Mouse (Mus musculus): ENCODE measurements around the gene Cmya5. TPM values are rescaled to one million over a fixed set of nuclear protein-coding genes. Genes with fewer than 3 reads are reported as not detected.

Cmya5 gene
- total RNA-seq, 2 experiments from 2014 or later: not detected

DNA sequence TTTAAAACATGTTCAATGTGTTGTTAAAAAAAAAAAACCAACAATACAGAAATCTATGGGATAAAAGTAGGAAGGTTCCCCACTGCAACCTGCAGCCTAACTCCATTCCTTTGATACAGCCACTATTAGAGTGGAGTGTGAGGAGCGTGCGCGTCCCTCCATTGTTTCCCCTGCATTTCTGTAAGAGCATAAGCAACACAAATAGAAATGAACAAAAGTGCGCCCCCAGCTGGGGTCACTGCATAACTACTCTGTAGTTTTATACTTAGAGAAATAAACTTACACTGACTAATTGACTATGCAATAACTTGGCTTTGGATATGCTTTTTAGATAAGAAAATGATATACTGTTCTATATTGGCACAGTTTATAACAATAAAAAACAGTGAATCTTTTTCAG is 75.0 kb downstream of the Cmya5 start:
- ATAC-seq (replicated peaks; ENCODE audit: poor library complexity): 0 out of 2 replicates have a peak, but pooled peaks have one; percentile 39

DNA sequence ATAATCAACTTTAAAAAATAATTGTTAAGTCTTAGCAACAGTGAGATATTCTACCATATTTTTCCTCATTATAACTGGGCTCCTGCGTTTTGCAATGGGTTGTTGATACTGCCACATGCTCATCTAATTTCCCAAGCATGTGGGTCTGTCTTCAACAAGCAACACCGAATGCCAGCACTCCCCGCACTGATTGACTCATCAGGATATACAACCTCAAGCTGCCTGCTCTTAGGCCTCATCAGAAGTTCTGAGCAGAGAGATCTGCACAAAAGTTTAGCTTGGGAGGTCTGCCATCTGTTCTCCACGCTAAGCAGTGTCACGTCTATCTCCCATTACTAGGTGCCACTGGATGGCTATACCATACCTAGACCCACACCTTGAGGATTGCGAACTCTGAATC is 76.2 kb downstream of the Cmya5 start:
- ATAC-seq (replicated peaks; ENCODE audit: poor library complexity): no peak

DNA sequence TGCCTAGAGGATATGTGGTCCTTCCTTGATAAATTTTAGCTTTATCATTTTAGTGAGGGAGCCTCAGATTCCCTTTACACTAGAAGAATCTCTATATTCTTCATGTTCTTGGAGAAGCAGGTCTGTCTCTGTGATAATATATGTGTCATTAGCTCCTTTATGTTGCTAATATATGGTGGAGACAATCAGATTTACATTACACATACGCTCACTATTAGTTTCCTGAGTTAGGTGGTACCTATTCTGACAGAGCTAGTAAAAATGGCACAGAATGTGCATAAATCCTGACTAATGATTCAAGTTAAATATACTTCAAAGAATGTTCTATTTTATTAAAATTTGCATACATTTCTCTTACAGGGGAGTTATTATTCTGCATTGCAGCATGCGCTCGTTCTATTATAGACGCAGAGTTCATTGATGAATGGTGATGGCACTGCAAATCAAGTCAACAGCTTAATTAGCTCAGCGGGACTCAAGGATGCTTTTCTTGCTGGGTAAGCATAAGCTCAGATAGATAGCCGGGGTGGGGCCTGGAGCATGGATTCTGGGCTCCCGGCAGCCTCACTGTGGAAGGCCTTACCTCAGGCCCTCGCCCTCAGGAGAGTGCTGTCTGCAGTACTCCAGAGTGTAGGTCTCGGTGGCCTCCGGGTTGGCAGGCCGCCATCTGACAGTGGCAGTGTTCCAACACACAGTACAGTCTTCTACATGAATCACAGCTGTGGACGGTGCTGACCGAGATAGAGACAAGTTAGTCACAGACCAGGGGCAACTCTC is 81.5 kb downstream of the Cmya5 start:
- ATAC-seq (replicated peaks; ENCODE audit: poor library complexity): peak; percentile 29; the same call in 1 of the 2 replicates

DNA sequence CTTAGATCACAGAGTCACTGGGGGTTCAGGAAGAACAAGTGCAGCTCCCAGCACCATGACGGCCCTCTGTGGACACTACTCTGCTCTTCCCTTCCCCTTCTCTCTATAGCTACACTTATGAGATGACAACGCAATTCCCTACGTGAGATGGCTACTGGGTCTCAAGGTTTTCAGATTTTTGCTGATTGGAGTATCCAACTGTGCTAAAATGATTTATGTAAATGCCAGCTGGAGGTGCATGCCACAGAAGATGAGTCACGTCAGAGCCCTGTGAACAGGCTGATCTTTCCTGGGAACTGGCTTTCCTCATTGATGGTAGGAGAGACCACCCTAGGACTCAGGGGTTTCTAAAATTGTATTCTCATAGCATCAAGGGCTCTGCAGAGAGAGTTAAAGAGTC is 83.2 kb downstream of the Cmya5 start:
- ATAC-seq (replicated peaks; ENCODE audit: poor library complexity): no peak

DNA sequence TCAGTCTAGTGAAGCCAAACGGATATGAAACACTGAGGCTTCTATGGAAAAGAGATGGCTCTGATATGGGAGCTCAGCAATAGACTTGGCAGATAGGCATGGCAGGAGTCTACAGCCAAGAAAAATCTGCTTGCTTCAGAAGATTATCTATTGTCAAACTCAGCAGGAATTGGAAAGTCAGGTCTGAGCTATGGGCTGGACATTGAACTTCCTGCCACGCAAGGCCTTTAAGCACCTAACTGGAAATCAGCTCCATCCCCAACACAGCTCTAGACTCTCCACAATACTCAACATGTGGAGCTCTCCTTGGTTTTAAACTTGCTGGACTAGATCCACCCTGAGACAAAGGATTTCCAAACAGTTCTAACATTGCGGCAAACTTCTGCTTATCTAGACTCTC is 84.1 kb downstream of the Cmya5 start:
- no peak for ATAC-seq (replicated peaks; ENCODE audit: poor library complexity)

DNA sequence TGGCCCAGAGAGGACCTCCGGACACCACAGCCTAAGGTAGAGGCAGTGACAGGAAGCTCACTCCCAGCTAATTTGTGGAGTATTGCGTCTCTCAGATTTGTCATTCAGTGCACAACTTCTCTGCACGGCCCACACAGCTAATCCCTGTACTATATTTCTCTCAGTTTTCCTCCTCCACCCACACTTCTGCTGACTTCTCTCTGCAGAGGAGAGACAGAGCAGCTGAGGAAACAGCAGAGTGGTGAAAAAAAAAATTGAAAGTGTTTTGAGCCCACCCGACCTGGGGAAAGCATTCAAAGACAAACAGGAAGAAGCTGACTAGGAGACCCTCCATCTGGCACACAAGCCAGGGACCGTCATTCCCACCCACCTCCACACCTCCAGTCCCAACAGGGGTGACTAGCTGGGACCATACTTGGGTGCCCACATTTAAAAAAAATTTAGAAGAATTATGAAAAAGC is 85.9 kb downstream of the Cmya5 start:
- no peak for ATAC-seq (replicated peaks; ENCODE audit: poor library complexity)

DNA sequence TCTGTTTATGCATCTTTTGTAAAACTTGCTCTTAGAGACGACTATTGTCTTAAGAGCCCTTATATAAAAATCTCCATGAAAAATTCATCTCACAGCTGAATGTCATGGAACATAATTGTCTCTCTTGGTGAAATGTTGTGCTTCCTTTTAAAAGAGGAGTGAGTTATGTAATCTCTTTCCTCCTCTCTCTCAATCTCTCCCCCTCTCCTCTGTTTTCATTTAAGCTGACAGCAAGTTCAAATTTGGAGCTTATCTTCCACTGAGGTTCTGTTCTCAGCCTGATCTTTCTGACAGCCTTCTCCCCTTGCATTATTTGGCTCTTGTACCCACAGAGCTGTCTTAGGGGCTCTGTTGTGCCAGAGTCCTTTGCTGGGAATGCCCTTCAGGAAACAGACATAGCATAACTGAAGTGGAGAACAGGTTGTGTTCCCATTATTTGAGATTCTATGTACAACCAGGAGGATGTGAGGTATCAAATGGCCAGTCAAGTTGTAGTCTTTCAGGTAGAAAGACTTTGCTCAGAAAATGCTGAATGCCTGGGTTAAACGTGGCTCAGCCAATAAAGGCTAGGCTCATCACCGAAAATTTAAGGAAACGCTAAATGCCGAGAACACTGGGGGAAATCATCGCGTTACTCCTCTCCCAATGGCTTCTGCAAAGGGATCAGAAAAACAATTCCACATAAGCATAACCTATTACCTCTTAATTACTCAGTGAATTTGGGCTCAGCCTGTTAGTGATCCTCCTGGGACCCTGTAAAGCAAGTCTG is 86.8 kb downstream of the Cmya5 start:
- no peak for ATAC-seq (replicated peaks; ENCODE audit: poor library complexity)

DNA sequence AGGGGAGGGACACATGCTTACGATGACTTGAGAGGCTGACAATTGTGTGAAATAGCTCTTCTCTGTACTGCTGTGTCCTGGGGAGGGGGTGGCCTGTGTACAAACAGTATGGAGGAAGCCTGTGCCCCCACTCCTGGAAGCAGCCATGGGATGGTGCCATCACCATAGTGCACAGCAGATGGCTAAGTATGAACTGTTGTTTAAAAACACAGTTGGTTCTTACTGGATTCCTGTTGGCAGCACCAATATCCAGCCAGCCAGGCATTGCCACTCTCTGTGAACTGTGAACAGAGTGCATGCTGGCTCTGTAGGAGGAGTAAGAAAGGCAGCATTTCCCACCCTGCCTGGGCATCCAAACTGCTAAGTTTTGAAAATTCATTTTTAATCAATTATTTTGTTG is 88.4 kb downstream of the Cmya5 start:
- ATAC-seq (replicated peaks; ENCODE audit: poor library complexity): no peak

DNA sequence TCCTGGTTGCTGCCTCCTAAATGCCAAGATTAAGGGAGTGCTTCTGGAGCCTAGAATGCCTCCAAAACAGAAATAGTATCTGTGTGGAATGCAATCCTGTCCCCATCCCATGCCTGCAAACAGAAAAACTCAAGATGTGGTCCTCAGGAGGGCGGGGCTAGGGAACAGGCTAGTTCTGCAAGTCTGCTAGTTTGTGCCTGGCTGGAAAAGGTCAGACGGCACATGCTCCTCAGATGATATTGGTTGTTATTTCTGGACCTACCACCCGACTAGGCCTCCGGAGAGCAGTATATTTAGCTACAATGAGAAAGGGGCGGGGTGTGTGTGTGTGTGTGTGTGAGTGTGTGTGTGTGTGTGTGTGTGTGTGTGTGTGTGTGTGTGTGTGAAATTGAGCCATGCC is 93.0 kb downstream of the Cmya5 start:
- no peak for ATAC-seq (replicated peaks; ENCODE audit: poor library complexity)

DNA sequence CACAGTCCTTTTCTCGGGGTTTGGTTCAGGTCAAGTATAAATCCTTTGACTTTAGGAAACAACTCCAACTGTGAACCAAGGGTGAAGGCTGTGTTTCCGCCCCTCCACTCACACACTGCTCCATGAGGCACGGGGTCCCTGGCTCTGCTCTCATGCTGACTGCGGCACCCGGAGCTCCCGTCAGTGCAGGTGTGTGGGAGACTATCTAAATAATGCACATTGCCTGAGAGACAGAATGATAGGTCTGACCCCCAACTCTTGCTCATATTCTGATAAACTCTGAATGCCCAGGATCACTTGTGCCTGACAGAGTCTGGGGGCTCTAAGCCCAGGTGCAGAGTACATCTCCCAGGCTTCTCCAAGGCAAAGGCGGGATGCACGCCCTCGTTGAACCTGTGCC is 103.5 kb downstream of the Cmya5 start:
- ATAC-seq (replicated peaks; ENCODE audit: poor library complexity): no peak

DNA sequence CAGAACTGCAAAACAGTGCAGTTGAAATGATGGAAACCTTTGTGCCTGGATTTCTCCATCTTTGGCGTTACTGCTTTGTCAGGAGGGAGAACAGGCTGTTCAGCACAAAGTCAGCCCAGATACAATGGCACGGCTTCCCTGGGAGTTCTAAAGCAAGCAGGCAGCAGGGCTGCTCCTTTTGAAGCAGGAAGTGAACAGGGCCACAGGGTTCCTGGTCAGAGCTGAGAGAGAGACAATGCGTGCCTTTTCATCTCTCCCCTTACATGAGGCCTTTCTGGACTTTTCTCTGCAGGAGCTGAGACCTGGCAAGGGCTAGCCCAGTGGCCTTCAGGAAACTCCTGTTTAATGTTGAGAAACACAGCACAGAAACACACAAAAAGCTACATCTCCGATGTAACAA is 108.3 kb downstream of the Cmya5 start:
- no peak for ATAC-seq (replicated peaks; ENCODE audit: poor library complexity)

DNA sequence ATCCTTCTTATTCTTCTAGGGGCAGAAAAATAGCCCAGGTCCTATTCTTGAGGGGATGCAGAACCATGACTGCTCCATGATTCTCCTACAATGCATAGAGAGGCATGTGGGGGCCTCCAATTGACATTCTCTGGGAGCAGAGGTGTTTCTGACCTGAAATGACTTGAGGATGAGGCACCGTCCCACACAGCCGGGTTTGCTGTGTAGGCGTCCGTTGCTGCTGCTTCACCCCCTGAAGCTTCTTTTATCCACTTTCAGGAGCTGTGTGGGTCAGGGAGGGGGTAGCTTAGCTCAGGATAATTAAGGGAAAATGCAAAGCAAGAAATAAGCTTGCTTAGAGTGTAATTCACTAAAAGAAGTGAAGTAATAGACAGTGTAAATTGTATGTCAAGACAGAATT is 115.2 kb downstream of the Cmya5 start:
- ATAC-seq (replicated peaks; ENCODE audit: poor library complexity): no peak

DNA sequence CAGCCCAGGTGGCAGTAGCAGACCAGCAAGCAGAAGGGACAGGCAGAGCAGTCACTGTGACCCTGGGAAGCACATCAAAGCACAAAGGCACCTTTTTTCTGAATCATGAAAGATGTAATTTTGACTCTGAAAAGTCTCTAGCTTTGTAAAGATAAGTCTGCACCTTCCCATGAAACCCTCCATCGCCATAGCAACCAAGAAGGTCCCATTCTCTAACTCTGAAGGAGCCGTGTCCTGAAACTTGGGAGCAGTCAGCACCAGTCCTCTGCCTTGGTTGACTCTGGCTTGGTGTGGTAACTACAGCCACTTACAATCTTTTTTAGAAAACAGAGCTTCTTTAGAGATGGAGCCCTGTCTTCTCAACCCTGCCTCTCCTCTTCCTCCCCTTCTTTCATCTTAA is 119.7 kb downstream of the Cmya5 start:
- ATAC-seq (replicated peaks; ENCODE audit: poor library complexity): no peak

DNA sequence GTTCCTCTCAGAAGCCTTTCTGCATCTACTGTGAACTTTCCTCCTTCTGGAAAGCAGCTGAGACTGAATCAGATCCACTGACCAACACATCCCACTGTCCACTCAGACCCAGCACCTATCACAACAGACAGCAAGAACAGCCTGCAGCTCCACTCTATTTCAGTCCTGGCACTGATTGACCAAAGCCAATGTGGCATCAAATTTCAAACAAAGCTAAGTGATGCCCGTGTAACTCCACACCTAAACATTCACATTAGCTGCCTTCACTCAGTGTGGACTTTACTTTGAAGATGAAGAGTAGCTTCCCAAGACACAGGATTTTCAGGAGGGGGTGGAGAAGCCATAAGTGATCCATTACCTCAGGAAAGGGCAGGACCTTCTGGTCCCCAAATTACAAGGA is 122.4 kb downstream of the Cmya5 start:
- no peak for ATAC-seq (replicated peaks; ENCODE audit: poor library complexity)

DNA sequence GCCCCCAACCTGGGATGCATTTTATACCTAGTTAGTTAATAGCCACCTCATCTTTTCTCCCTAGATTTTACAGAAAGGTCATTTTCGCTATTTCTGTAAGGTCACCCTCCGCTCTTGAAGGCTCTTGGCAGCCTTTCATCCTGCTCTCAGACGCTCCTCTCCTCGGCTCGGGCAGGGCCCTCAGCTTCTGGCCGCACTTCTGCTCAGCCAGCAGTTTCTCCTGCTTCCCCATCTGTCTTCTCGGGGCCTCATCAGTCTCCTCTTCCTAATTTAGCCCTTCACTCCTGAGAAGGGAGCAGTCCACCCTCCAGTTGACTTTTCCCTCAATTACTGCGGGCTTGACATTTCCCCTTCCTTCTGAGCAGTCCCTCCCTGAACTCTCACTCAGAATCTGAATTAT is 131.6 kb downstream of the Cmya5 start:
- ATAC-seq (replicated peaks; ENCODE audit: poor library complexity): no peak

DNA sequence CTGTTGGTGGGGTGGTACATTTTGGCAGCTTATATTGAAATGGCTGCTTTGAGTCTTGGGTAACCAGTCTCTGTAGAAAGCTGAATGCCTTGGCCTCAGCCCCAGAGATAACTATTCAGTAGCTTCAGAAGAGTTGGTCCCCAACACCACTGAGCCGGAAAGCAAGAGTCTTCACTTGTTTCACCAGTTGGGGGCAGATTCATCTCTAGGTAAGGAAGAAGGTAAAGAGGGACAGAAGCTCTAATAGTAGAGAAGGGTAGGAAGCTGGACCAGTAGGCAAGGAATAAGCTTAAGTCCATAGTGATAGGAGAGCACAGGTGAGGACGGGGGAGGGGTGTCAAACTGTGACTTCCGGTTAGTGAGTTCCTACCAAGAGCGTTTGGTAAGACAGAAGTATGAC is 133.2 kb downstream of the Cmya5 start:
- no peak for ATAC-seq (replicated peaks; ENCODE audit: poor library complexity)

DNA sequence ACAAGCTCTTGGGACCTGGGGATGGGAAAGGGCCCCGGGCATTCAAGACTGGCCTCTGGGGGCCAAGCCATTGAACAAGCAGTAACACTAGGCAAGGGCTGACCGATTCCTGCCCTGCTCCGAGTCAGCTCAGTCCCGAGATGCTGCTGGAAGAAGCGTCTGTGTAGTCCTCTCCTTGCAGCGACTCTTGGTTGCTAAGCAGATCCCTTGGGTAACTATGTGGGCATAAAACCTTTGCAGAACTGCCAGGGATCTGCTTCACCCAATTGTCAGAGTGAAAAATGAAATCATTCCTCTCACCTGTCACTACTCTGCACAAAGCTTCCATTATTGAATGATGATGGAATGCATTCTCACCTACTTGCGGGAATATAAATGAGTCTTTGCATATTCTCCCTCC is 134.0 kb downstream of the Cmya5 start:
- no peak for ATAC-seq (replicated peaks; ENCODE audit: poor library complexity)

DNA sequence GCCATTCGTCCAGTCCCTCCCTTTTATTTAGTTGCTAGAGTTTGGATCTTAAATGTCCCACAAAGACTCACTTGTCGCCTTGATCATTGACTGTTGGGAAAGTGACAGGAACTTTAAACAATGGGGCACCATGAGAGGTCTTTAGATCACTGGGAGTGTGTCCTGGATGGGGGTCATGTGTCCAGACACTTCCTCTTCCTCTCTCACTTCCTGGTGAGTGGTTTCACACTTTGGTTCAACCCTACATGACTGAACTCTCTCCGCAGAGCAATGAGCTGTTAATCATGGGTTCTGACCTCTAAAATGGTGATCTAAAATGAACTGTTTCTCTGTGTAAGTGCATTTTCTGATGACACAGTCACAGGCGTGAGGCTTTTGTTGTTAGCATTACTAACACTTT is 137.4 kb downstream of the Cmya5 start:
- ATAC-seq (replicated peaks; ENCODE audit: poor library complexity): 0 out of 2 replicates have a peak, but pooled peaks have one; percentile 31

DNA sequence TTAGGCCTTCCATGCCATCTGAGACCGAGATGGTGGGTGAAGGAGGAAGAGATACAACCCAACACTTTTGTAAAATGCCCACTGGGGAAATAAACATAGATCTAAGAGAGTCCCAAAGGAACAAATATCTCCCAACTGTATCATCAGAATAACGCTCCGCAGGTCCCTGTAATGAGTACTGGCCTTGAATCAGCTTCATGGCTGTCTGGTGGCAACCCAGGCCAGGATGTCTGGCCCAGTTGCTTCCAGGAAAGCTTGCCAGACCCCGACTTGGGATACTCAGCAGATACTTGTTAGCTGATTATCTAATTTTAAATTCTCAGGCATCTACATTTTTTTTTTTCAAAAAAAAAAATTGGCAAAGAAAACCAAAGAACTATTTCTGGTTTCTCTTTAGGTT is 138.2 kb downstream of the Cmya5 start:
- ATAC-seq (replicated peaks; ENCODE audit: poor library complexity): no peak

DNA sequence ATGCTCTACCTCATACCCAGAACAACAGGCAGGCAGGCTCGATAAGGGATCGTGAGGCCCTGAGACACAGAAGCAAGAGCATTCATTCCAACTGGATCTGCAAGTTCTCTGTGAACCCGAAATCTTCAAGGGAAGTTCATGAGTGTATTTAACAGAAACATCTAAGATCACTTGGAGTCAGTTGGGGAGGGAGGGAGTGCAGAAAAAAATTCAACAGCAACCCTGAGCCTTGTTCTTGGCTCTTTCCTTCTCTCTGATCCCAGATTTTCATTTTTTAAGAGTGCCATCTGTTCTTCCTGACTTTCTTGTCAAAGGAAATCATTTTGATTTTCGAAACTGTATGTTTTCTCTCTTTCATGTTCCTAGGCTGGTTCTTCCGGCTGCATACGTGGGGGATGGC is 140.5 kb downstream of the Cmya5 start:
- ATAC-seq (replicated peaks; ENCODE audit: poor library complexity): no peak

DNA sequence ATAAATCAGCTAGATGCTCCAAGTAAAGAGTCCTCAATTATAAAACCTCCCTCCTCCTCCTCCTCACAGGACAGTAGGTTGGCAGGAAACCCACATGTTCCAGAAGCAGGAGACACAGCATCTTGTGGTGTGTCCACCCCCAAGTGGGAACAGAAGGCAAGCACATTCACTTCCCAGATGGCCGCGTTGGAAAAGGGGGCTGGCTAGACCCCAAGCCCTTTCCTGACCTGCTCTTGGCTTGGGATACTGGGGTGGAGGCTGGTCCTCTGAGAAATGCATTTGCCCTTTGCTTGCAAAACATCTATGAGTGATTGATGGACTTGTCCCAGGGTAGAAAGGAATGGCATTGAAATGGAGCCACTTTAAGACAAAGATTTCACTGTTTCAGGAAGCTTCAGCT is 142.1 kb downstream of the Cmya5 start:
- no peak for ATAC-seq (replicated peaks; ENCODE audit: poor library complexity)

DNA sequence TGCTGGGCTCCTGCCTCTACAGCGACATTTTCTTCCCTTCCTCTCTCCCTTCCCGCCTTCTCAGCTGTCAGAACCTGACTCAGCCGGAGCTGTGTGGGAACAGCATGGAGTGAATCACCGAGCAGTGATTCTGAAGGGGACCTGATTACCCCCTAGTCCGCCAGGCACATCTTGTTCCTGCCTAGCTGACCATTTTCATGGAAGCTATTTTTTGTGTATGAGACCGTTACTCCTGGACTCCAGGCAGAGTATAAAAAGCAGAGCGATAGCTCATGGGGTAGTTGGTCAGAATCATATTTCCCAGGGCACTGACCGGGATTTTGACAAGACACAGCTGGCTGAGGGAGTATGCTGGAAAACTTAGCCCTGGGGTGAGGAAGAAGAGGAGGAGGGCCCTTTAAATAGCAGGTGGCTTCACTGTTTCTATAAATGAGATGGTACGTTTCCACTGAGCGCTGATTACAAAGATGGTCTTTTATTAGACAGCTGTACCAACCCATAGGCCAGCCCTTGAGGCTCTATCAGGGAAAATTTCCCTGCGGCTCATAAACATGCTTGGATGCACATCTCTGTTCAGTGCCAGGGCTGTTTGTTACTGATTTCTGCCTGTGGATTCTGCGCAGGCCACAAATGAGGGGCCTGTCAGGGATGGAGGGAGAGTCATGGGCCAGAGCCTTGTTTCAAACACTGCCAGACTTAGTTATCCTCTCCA is 143.7 kb downstream of the Cmya5 start:
- no peak for ATAC-seq (replicated peaks; ENCODE audit: poor library complexity)

All from megakaryocyte progenitor cell, adult 5-6 weeks (primary cell).